Mouse (Mus musculus) limb, embryonic 14.5 days (tissue): ENCODE data around the gene Tmem30a. TPM values are rescaled to one million over a fixed set of nuclear protein-coding genes. Genes with fewer than 3 reads are reported as not detected.

Source experiments
- ATAC-seq: fragments of 200-750 bp; cut with Nextera tagmentation; 2 replicates; pipeline ENCODE4 v1.8.0; 2017; ENCODE audit warnings: low read depth, moderate number of reproducible peaks, moderate TSS enrichment; ENCODE audit not compliant: low FRiP score
- DNase-seq: peaks from one replicate; pipeline ENCODE4 v3.0.0-alpha.2; 2015; ENCODE audit warnings: low spot score
- H3K27ac ChIP-seq: fragments of 300-500 bp; sonication (generic); replicated peaks from 2 replicates; pipeline ENCODE4 v1.5.1; 2014; ENCODE audit warnings: low read depth, mild to moderate bottlenecking, low read length, moderate library complexity, mixed read lengths
- H3K27me3 ChIP-seq: fragments of 300-500 bp; sonication (generic); 2 replicates; pipeline ENCODE4 v1.6.1; 2014; ENCODE audit warnings: low read length, mixed read lengths; ENCODE audit not compliant: control insufficient read depth, insufficient read depth
- H3K36me3 ChIP-seq: fragments of 300-500 bp; sonication (generic); 2 replicates; pipeline ENCODE4 v1.6.1; 2014; ENCODE audit warnings: mild to moderate bottlenecking, low read length, moderate library complexity, mixed read lengths; ENCODE audit not compliant: control insufficient read depth, insufficient read depth
- H3K4me1 ChIP-seq: fragments of 300-500 bp; sonication (generic); 2 replicates; pipeline ENCODE4 v1.6.1; 2014; ENCODE audit warnings: antibody characterized with exemption, low read length, mixed read lengths; ENCODE audit not compliant: control insufficient read depth, insufficient read depth
- H3K4me2 ChIP-seq: fragments of 300-500 bp; sonication (generic); replicated peaks from 2 replicates; pipeline ENCODE4 v1.6.1; 2014; ENCODE audit warnings: low read depth, mild to moderate bottlenecking, low read length, moderate library complexity; ENCODE audit not compliant: severe bottlenecking
- H3K4me3 ChIP-seq: fragments of 300-500 bp; sonication (generic); replicated peaks from 2 replicates; pipeline ENCODE4 v1.5.1; 2014; ENCODE audit warnings: low read length
- H3K9ac ChIP-seq: fragments of 300-500 bp; sonication (generic); 2 replicates; pipeline ENCODE4 v1.6.1; 2014; ENCODE audit warnings: mild to moderate bottlenecking, low read depth, low read length, moderate library complexity; ENCODE audit not compliant: severe bottlenecking
- H3K9me3 ChIP-seq: fragments of 300-500 bp; sonication (generic); 2 replicates; pipeline ENCODE4 v1.6.1; 2016; ENCODE audit warnings: low read length; ENCODE audit not compliant: control insufficient read depth
- POLR2A ChIP-seq: fragments of 200-500 bp; IDR thresholded peaks from 2 replicates; pipeline ENCODE4 v1.8.0; 2012; ENCODE audit warnings: inconsistent platforms, mild to moderate bottlenecking, moderate library complexity, borderline replicate concordance; ENCODE audit not compliant: insufficient read depth, insufficient read length; ENCODE audit errors: extremely low read depth
- WGBS: fragments of 180-500 bp; shearing (Covaris S2); extraction: QIAGEN DNeasy Blood & Tissue Kit; methylation state at CpG from one replicate; pipeline ENCODE4 v1.1.7; 2014; 5-methylcytosine and 5-hydroxymethylcytosine counted together
- polyA plus RNA-seq, 2 experiments: library from polyadenylated mRNA; depleted of rRNA in 1 of 2; stranded (reverse) in 1 of 2; unstranded in 1 of 2; fragments of >200 nt; fragmentation: Nextera tagmentation in 1 of 2; extraction: Ambion mirVana in 1 of 2; gene quantifications; 2 replicates each; pipeline versions ENCODE4 v1.2.1 to v1.2.3; 2012 to 2014

Tmem30a gene
- polyA plus RNA-seq, 2 experiments, result 34.9 to 52.8 TPM

DNA sequence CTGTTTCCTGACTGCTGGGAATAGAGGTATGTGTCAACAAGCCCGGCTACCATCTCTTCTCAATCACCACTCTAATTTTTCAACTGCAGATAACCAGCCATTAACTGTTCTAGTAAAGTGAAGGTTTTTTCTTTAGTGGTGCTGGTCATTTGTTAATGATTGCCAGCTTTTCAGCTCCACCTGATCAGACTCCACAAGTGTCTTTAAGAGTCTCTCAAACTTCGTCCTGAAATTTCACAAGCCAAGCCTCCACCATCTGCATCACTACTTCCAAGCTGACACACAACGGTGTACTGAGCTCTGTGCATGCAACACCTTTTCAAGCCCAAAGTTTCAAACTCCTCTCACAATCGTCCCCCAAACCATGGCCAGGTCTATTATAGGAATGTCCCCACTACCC is 28.0 kb downstream of the Tmem30a start:
- H3K9me3 ChIP-seq, result no peaks in the 10 kb centered on the region
- no peaks in the 10 kb centered on the region for H3K27me3 ChIP-seq
- peaks cover 5% of the 10 kb centered on the region; the same call in 1 of the 2 replicates for H3K36me3 ChIP-seq
- no peak for ATAC-seq
- 76% methylated on average over 4 of the region's 4 CpGs for WGBS
- H3K4me2 ChIP-seq, result no peak overlapping the region
- no peak for TF ChIP-seq POLR2A
- H3K9ac ChIP-seq, result no peak overlapping the region
- H3K4me1 ChIP-seq, result no peaks in the 10 kb centered on the region
- H3K27ac ChIP-seq, result no peak overlapping the region
- no peak for DNase-seq
- no peak overlapping the region for H3K4me3 ChIP-seq

DNA sequence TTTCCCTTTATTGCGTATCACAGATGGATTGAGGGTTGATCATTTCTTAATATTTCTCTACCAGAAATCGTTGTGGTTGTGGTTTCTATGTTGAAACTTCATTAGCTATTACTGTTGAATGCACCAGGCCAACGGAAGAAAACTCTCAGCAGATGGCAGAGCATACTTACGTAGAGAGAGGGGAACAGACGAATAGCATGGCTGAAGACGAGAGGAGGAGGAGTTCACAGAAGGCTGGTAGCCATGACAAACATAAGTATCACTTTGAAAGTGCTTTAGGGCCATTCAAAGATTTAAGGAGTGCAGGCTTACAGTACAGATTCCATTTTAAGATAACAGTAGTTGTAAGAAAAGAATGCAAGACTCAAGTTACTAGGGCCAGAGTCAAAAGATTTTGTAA is 30.8 kb downstream of the Tmem30a start:
- no peak for TF ChIP-seq POLR2A
- no peak overlapping the region for H3K27ac ChIP-seq
- peaks cover 6% of the 10 kb centered on the region for H3K4me1 ChIP-seq
- H3K4me2 ChIP-seq, result no peak overlapping the region
- H3K27me3 ChIP-seq, result no peaks in the 10 kb centered on the region
- H3K9ac ChIP-seq, result no peak overlapping the region
- ATAC-seq (no peak), DNase-seq (no peak)
- peaks cover 4% of the 10 kb centered on the region; the same call in 1 of the 2 replicates for H3K36me3 ChIP-seq
- H3K9me3 ChIP-seq, result no peaks in the 10 kb centered on the region
- no peak overlapping the region for H3K4me3 ChIP-seq
- 83% methylated on average over 6 of the region's 6 CpGs for WGBS

DNA sequence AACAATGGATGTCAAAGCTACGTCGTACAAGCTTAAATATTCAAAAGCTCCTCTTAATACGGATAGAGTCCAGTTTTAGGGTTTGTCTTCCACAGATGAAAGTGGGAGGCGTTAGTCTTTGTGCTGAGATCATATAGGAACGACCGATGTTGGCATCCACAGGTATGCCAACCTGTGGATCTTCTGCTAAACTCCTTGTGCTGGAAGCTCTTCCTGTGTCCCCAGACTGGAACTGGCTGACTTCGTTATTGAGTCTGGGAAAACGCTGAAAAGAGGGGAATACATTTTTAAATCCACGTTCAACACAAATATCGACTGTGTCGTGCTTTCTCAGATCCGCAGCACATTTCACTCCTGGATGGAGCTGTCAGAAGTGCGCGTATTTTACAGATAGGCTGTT is 33.2 kb downstream of the Tmem30a start:
- Histone ChIP-seq H3K36me3 (peaks cover 22% of the 10 kb centered on the region), H3K4me2 (peak overlapping the region; percentile 75), H3K4me1 (peaks cover 6% of the 10 kb centered on the region), H3K4me3 (peak overlapping the region; percentile 91), H3K27me3 (no peaks in the 10 kb centered on the region), H3K9me3 (no peaks in the 10 kb centered on the region), H3K27ac (peak overlapping the region; percentile 96), H3K9ac (peak overlapping the region; percentile 88)
- TF ChIP-seq POLR2A, result no peak
- DNase-seq, result peak; percentile 15
- ATAC-seq, result peak; percentile 39
- 5% methylated on average over 14 of the region's 14 CpGs for WGBS

DNA sequence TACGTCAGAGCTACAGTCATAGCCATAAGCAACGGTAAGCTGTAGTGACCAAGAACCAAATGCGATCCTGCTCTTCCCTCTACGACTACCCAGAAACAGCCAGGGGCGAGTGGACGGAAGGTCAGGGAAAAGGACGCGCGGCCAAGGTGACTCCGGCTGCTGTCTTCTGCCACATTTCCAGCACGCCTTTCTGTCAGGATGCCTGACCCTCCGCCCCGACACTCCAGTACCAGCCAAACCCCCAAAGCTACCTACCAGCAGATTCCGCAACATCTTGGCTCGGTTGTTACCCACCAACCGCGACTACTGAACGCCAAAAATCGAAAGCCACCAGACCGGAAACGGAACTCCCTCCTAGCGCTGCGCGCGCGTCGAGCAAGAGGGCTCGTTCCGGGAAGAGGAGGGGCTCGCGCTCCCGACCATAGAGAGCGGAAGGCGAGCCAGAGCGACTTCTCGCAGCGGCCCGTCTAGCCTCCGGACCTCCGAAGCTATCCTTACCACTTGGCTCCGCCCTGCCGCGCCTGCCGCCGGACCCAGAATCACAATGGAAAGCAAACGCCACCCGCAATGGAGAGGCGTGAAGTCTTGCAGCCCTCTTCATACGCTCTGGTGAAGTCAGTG is 33.8 kb downstream of the Tmem30a start, which contains the start of gene Cox7a2:
TSS of gene Cox7a2 (minus strand) at position 494 of the 621 bp plus-strand sequence.
- H3K36me3 ChIP-seq, result peaks cover 25% of the 10 kb centered on the region
- ATAC-seq (peak; percentile 98), DNase-seq (peak; percentile 98)
- peak within 1 kb of the TSS; percentile 96 for H3K27ac ChIP-seq
- H3K27me3 ChIP-seq, result no peaks in the 10 kb centered on the region
- H3K9me3 ChIP-seq, result no peaks in the 10 kb centered on the region
- peak within 1 kb of the TSS; percentile 88 for H3K9ac ChIP-seq
- H3K4me1 ChIP-seq, result peaks cover 6% of the 10 kb centered on the region
- peak within 1 kb of the TSS; percentile 75 for H3K4me2 ChIP-seq
- H3K4me3 ChIP-seq, result peak within 1 kb of the TSS; percentile 91
- peak; percentile 94; the same call in 1 of the 2 replicates for TF ChIP-seq POLR2A
- under 1% methylated on average over 49 of the region's 49 CpGs for WGBS

DNA sequence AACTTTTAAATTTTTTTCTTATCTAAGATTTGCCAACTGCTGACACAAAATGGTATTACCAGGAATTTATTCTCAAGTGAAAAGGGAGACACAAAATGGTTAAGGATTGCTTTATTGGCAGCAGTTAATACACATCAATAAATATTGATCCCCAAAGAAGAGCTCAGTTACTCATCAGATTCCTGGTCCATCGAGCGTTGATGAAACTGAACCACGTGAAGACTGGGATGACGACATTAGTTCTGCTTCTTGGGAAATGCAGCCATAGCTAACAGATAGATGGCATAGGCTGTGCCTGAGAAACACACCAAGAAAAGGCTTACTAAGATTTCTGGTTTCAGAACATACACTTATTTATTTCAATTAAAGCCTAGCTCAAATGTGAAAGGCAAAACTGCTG is 38.0 kb downstream of the Tmem30a start:
- 91% methylated on average over 4 of the region's 4 CpGs for WGBS
- H3K9me3 ChIP-seq, result no peaks in the 10 kb centered on the region

More for the DNA sequence above, 38.0 kb downstream of the Tmem30a start:
- no peak for TF ChIP-seq POLR2A
- Histone ChIP-seq H3K4me1 (peaks cover 6% of the 10 kb centered on the region), H3K9ac (no peak overlapping the region), H3K4me2 (no peak overlapping the region), H3K27me3 (no peaks in the 10 kb centered on the region), H3K4me3 (no peak overlapping the region), H3K27ac (no peak overlapping the region), H3K36me3 (peaks cover 35% of the 10 kb centered on the region)
- no peak for DNase-seq
- no peak for ATAC-seq
